Mouse (Mus musculus) CD4-positive, CD25-positive, alpha-beta regulatory T cell, adult 2 months (primary cell): Measurements from ENCODE around the gene Esd.

Source experiments
- DNase-seq: peaks from one replicate; pipeline ENCODE4 v3.0.0-alpha.2; 2012; ENCODE audit warnings: low read depth, low spot score

Gene Esd

DNA sequence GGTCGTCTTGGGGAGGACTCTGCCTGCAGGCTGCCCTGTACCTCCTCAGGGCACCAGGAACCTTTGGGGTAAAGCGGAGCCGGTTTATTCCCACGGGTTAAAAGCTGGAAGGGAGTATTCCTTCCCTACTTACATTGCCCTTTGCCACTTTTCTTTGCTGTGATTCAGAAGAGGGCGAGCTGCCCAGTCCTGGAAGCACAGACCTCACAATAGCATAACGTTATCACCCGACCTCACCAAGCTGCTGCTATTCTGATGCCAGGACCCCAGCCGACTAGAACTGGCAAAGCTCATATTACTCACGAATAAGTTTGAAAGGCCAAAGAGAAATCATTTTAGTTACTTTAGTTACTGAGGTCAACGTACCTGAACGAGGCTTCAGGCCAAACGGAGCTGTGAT is 62.8 kb downstream of the Esd start:
- DNase-seq, result no peak

GRCm38 (mm10) chr14:74797386-74798062 is 65.4 kb downstream of the Esd start:
- DNase-seq, result no peak

GRCm38 (mm10) chr14:74798063-74798890 is 66.2 kb downstream of the Esd start:
- DNase-seq, result no peak
